Mouse (Mus musculus): ENCODE measurements around the gene Tmem62. TPM values are rescaled to one million over a fixed set of nuclear protein-coding genes. Genes with fewer than 3 reads are reported as not detected.
A peak's percentile ranks its signal among the peaks of the same experiment; 100 is the strongest.
"Not testable (repeated sequence)": the region's sequence is repeated elsewhere in the genome, so short reads cannot be mapped to it uniquely, and the experiment has no call there.

The Tmem62 gene
- polyA plus RNA-seq, 1 experiment from 2014 or later: 13.8 TPM

- H3K4me1 ChIP-seq (ENCODE audit: control insufficient read depth, insufficient read depth, low read length): no peaks in the 10 kb centered on the region
- no peak overlapping the region for H3K4me3 ChIP-seq (replicated peaks; ENCODE audit: low read depth, low read length)
- ATAC-seq (ENCODE audit: low FRiP score, low TSS enrichment): no peak
- no peak overlapping the region for H3K4me2 ChIP-seq (ENCODE audit: low read length)
- no peaks in the 10 kb centered on the region for H3K27me3 ChIP-seq (ENCODE audit: control insufficient read depth, insufficient read depth, low read length)
- WGBS: 97% methylated on average over 1 of the region's 1 CpGs
- H3K36me3 ChIP-seq (ENCODE audit: control insufficient read depth, insufficient read depth, low read length): peaks cover 48% of the 10 kb centered on the region
- no peak for DNase-seq
- H3K27ac ChIP-seq (replicated peaks; ENCODE audit: low read depth, low read length): no peak overlapping the region
- no peak overlapping the region for H3K9ac ChIP-seq (replicated peaks; ENCODE audit: low read length)
- H3K9me3 ChIP-seq (ENCODE audit: control insufficient read depth, low read length): no peaks in the 10 kb centered on the region
These were observed 40.3 kb downstream of the Tmem62 start for GRCm38 (mm10) chr2:121017151-121017550.

- Histone ChIP-seq H3K9me3 (ENCODE audit: control insufficient read depth, low read length) (no peaks in the 10 kb centered on the region), H3K4me1 (ENCODE audit: control insufficient read depth, insufficient read depth, low read length) (no peaks in the 10 kb centered on the region), H3K27me3 (ENCODE audit: control insufficient read depth, insufficient read depth, low read length) (no peaks in the 10 kb centered on the region), H3K9ac (replicated peaks; ENCODE audit: low read length) (no peak overlapping the region), H3K36me3 (ENCODE audit: control insufficient read depth, insufficient read depth, low read length) (peaks cover 1% of the 10 kb centered on the region), H3K4me2 (ENCODE audit: low read length) (no peak overlapping the region), H3K4me3 (replicated peaks; ENCODE audit: low read depth, low read length) (no peak overlapping the region), H3K27ac (replicated peaks; ENCODE audit: low read depth, low read length) (no peak overlapping the region)
- WGBS: 75% methylated on average over 5 of the region's 5 CpGs
- no peak for ATAC-seq (ENCODE audit: low FRiP score, low TSS enrichment)
- no peak for DNase-seq
These were observed 46.1 kb downstream of the Tmem62 start for GRCm38 (mm10) chr2:121022918-121023317.

GRCm38 (mm10) chr2:121036733-121037341, 60.0 kb downstream of the Tmem62 start, which contains the start of gene Epb42:
TSS of gene Epb42 (minus strand) at chr2:121037072.
- H3K9me3 ChIP-seq (ENCODE audit: control insufficient read depth, low read length): no peaks in the 10 kb centered on the region
- H3K27me3 ChIP-seq (ENCODE audit: control insufficient read depth, insufficient read depth, low read length): no peaks in the 10 kb centered on the region
- no peak within 1 kb of the TSS for H3K4me2 ChIP-seq (ENCODE audit: low read length)
- 71% methylated on average over 5 of the region's 5 CpGs for WGBS
- no peak for ATAC-seq (ENCODE audit: low FRiP score, low TSS enrichment)
- no peak for DNase-seq
- no peak within 1 kb of the TSS for H3K27ac ChIP-seq (replicated peaks; ENCODE audit: low read depth, low read length)
- no peak within 1 kb of the TSS for H3K4me3 ChIP-seq (replicated peaks; ENCODE audit: low read depth, low read length)
- no peaks in the 10 kb centered on the region for H3K4me1 ChIP-seq (ENCODE audit: control insufficient read depth, insufficient read depth, low read length)
- H3K9ac ChIP-seq (replicated peaks; ENCODE audit: low read length): no peak within 1 kb of the TSS
- no peaks in the 10 kb centered on the region for H3K36me3 ChIP-seq (ENCODE audit: control insufficient read depth, insufficient read depth, low read length)

- not testable (repeated sequence) for H3K4me1 ChIP-seq (ENCODE audit: control insufficient read depth, insufficient read depth, low read length); ATAC-seq (ENCODE audit: low FRiP score, low TSS enrichment); H3K9ac ChIP-seq (replicated peaks; ENCODE audit: low read length); H3K36me3 ChIP-seq (ENCODE audit: control insufficient read depth, insufficient read depth, low read length); H3K27ac ChIP-seq (replicated peaks; ENCODE audit: low read depth, low read length); H3K4me2 ChIP-seq (ENCODE audit: low read length); H3K9me3 ChIP-seq (ENCODE audit: control insufficient read depth, low read length); H3K4me3 ChIP-seq (replicated peaks; ENCODE audit: low read depth, low read length); H3K27me3 ChIP-seq (ENCODE audit: control insufficient read depth, insufficient read depth, low read length); DNase-seq
- WGBS: 90% methylated on average over 1 of the region's 1 CpGs
These were observed 62.0 kb downstream of the Tmem62 start for GRCm38 (mm10) chr2:121038851-121039250.

GRCm38 (mm10) chr2:121039382-121039781, 62.6 kb downstream of the Tmem62 start:
- H3K4me2 ChIP-seq (ENCODE audit: low read length): no peak overlapping the region
- H3K27me3 ChIP-seq (ENCODE audit: control insufficient read depth, insufficient read depth, low read length): no peaks in the 10 kb centered on the region
- 98% methylated on average over 1 of the region's 1 CpGs for WGBS
- no peak overlapping the region for H3K4me3 ChIP-seq (replicated peaks; ENCODE audit: low read depth, low read length)
- no peak overlapping the region for H3K27ac ChIP-seq (replicated peaks; ENCODE audit: low read depth, low read length)
- no peaks in the 10 kb centered on the region for H3K36me3 ChIP-seq (ENCODE audit: control insufficient read depth, insufficient read depth, low read length)
- ATAC-seq (ENCODE audit: low FRiP score, low TSS enrichment): no peak
- H3K9me3 ChIP-seq (ENCODE audit: control insufficient read depth, low read length): no peaks in the 10 kb centered on the region
- H3K4me1 ChIP-seq (ENCODE audit: control insufficient read depth, insufficient read depth, low read length): no peaks in the 10 kb centered on the region
- no peak overlapping the region for H3K9ac ChIP-seq (replicated peaks; ENCODE audit: low read length)
- DNase-seq: no peak

GRCm38 (mm10) chr2:121041098-121041497, 64.3 kb downstream of the Tmem62 start:
- Histone ChIP-seq H3K9me3 (ENCODE audit: control insufficient read depth, low read length) (no peaks in the 10 kb centered on the region), H3K4me1 (ENCODE audit: control insufficient read depth, insufficient read depth, low read length) (no peaks in the 10 kb centered on the region), H3K9ac (replicated peaks; ENCODE audit: low read length) (no peak overlapping the region), H3K4me2 (ENCODE audit: low read length) (no peak overlapping the region), H3K36me3 (ENCODE audit: control insufficient read depth, insufficient read depth, low read length) (no peaks in the 10 kb centered on the region), H3K27me3 (ENCODE audit: control insufficient read depth, insufficient read depth, low read length) (no peaks in the 10 kb centered on the region), H3K4me3 (replicated peaks; ENCODE audit: low read depth, low read length) (no peak overlapping the region), H3K27ac (replicated peaks; ENCODE audit: low read depth, low read length) (no peak overlapping the region)
- peak; percentile 65 for DNase-seq
- no peak for ATAC-seq (ENCODE audit: low FRiP score, low TSS enrichment)
- 51% methylated on average over 5 of the region's 5 CpGs for WGBS

GRCm38 (mm10) chr2:121045653-121046052, 68.8 kb downstream of the Tmem62 start:
- DNase-seq (no peak), ATAC-seq (ENCODE audit: low FRiP score, low TSS enrichment) (no peak)
- Histone ChIP-seq H3K4me3 (replicated peaks; ENCODE audit: low read depth, low read length) (no peak overlapping the region), H3K4me2 (ENCODE audit: low read length) (no peak overlapping the region), H3K4me1 (ENCODE audit: control insufficient read depth, insufficient read depth, low read length) (no peaks in the 10 kb centered on the region), H3K36me3 (ENCODE audit: control insufficient read depth, insufficient read depth, low read length) (no peaks in the 10 kb centered on the region), H3K9me3 (ENCODE audit: control insufficient read depth, low read length) (no peaks in the 10 kb centered on the region), H3K27me3 (ENCODE audit: control insufficient read depth, insufficient read depth, low read length) (no peaks in the 10 kb centered on the region), H3K9ac (replicated peaks; ENCODE audit: low read length) (no peak overlapping the region), H3K27ac (replicated peaks; ENCODE audit: low read depth, low read length) (no peak overlapping the region)
- 79% methylated on average over 4 of the region's 4 CpGs for WGBS

- Histone ChIP-seq H3K27ac (replicated peaks; ENCODE audit: low read depth, low read length) (no peak overlapping the region), H3K36me3 (ENCODE audit: control insufficient read depth, insufficient read depth, low read length) (no peaks in the 10 kb centered on the region), H3K27me3 (ENCODE audit: control insufficient read depth, insufficient read depth, low read length) (no peaks in the 10 kb centered on the region), H3K9ac (replicated peaks; ENCODE audit: low read length) (no peak overlapping the region), H3K4me3 (replicated peaks; ENCODE audit: low read depth, low read length) (no peak overlapping the region), H3K9me3 (ENCODE audit: control insufficient read depth, low read length) (no peaks in the 10 kb centered on the region), H3K4me1 (ENCODE audit: control insufficient read depth, insufficient read depth, low read length) (no peaks in the 10 kb centered on the region), H3K4me2 (ENCODE audit: low read length) (no peak overlapping the region)
- ATAC-seq (ENCODE audit: low FRiP score, low TSS enrichment) (no peak), DNase-seq (no peak)
- WGBS: 90% methylated on average over 5 of the region's 5 CpGs
These were observed 75.4 kb downstream of the Tmem62 start for GRCm38 (mm10) chr2:121052176-121052575.

GRCm38 (mm10) chr2:121054060-121054459, 77.2 kb downstream of the Tmem62 start:
- no peak overlapping the region for H3K4me3 ChIP-seq (replicated peaks; ENCODE audit: low read depth, low read length)
- H3K4me1 ChIP-seq (ENCODE audit: control insufficient read depth, insufficient read depth, low read length): no peaks in the 10 kb centered on the region
- no peaks in the 10 kb centered on the region for H3K36me3 ChIP-seq (ENCODE audit: control insufficient read depth, insufficient read depth, low read length)
- H3K9me3 ChIP-seq (ENCODE audit: control insufficient read depth, low read length): no peaks in the 10 kb centered on the region
- 79% methylated on average over 2 of the region's 2 CpGs for WGBS
- no peak for DNase-seq
- H3K4me2 ChIP-seq (ENCODE audit: low read length): no peak overlapping the region
- no peak overlapping the region for H3K27ac ChIP-seq (replicated peaks; ENCODE audit: low read depth, low read length)
- H3K27me3 ChIP-seq (ENCODE audit: control insufficient read depth, insufficient read depth, low read length): no peaks in the 10 kb centered on the region
- ATAC-seq (ENCODE audit: low FRiP score, low TSS enrichment): no peak
- no peak overlapping the region for H3K9ac ChIP-seq (replicated peaks; ENCODE audit: low read length)
